Mouse (Mus musculus) hindbrain, embryonic 10.5 days (tissue): ENCODE measurements around the gene Cmip. TPM values are rescaled to one million over a fixed set of nuclear protein-coding genes. Genes with fewer than 3 reads are reported as not detected.

ENCODE experiments used
- DNase-seq: peaks from one replicate; pipeline ENCODE4 v3.0.0-alpha.2; 2017; ENCODE audit warnings: low spot score
- H3K27ac ChIP-seq: fragments of 300-500 bp; sonication (generic); 2 replicates; pipeline ENCODE4 v1.5.1; 2016; ENCODE audit warnings: mild to moderate bottlenecking, moderate library complexity
- H3K27me3 ChIP-seq: fragments of 300-500 bp; sonication (generic); 2 replicates; pipeline ENCODE4 v1.6.1; 2016; ENCODE audit warnings: mild to moderate bottlenecking; ENCODE audit not compliant: poor library complexity, insufficient read depth, severe bottlenecking
- H3K36me3 ChIP-seq: fragments of 300-500 bp; sonication (generic); 2 replicates; pipeline ENCODE4 v1.6.1; 2016; ENCODE audit warnings: mild to moderate bottlenecking, moderate library complexity
- H3K4me1 ChIP-seq: fragments of 300-500 bp; sonication (generic); replicated peaks from 2 replicates; pipeline ENCODE4 v1.6.1; 2016; ENCODE audit warnings: mild to moderate bottlenecking
- H3K4me3 ChIP-seq: fragments of 300-500 bp; sonication (generic); 2 replicates; pipeline ENCODE4 v1.5.1; 2016; ENCODE audit warnings: mild to moderate bottlenecking, moderate library complexity
- H3K9me3 ChIP-seq: fragments of 300-500 bp; sonication (generic); 2 replicates; pipeline ENCODE4 v1.6.1; 2016; ENCODE audit warnings: mild to moderate bottlenecking, moderate library complexity
- WGBS: fragments of 180-500 bp; shearing (Covaris S2); methylation state at CpG from one replicate; pipeline ENCODE4 v1.1.7; 2016; 5-methylcytosine and 5-hydroxymethylcytosine counted together
- polyA plus RNA-seq: library from polyadenylated mRNA; unstranded; fragments of >200 nt; fragmentation: Nextera tagmentation; extraction: Ambion mirVana; gene quantifications from 2 replicates; pipeline ENCODE4 v1.2.1, GENCODE M21; 2016

The Cmip gene
- 10.6 and 14.0 TPM in 2 replicates for polyA plus RNA-seq

- no peaks in the 10 kb centered on the region for H3K9me3 ChIP-seq
- peak within 1 kb of the TSS; percentile 97 for H3K27ac ChIP-seq
- peak within 1 kb of the TSS; percentile 97 for H3K4me3 ChIP-seq
- H3K27me3 ChIP-seq = peaks cover 5% of the 10 kb centered on the region; the same call in 1 of the 2 replicates
- peak; percentile 60 for DNase-seq
- WGBS = under 1% methylated on average over 50 of the region's 65 CpGs
- H3K36me3 ChIP-seq = no peaks in the 10 kb centered on the region
- H3K4me1 ChIP-seq = peaks cover 55% of the 10 kb centered on the region
Observed at GRCm38 (mm10) chr8:117257029-117257820, at the start of gene Cmip. Cmip (plus strand) TSS chr8:117257064.

- WGBS = 94% methylated on average over 12 of the region's 12 CpGs
Observed at GRCm38 (mm10) chr8:117209150-117209549, 47.7 kb upstream of the Cmip start.

GRCm38 (mm10) chr8:117212100-117212499 is 44.8 kb upstream of the Cmip start:
- Histone ChIP-seq H3K36me3 (peaks cover 57% of the 10 kb centered on the region), H3K27ac (no peak overlapping the region; the same call in 1 of the 2 replicates), H3K27me3 (no peaks in the 10 kb centered on the region), H3K4me1 (0 out of 2 replicates have a peak, but pooled peaks cover 15% of the 10 kb centered on the region), H3K4me3 (no peak overlapping the region), H3K9me3 (no peaks in the 10 kb centered on the region)
- WGBS = 93% methylated on average over 11 of the region's 11 CpGs
- DNase-seq = no peak

More at GRCm38 (mm10) chr8:117209150-117209549, 47.7 kb upstream of the Cmip start:
- no peak for DNase-seq
- peaks cover 58% of the 10 kb centered on the region for H3K36me3 ChIP-seq
- no peak overlapping the region for H3K4me3 ChIP-seq
- 0 out of 2 replicates have a peak, but pooled peaks cover 15% of the 10 kb centered on the region for H3K4me1 ChIP-seq
- no peaks in the 10 kb centered on the region for H3K27me3 ChIP-seq
- no peaks in the 10 kb centered on the region for H3K9me3 ChIP-seq
- H3K27ac ChIP-seq = no peak overlapping the region

- no peak for DNase-seq
- Histone ChIP-seq H3K9me3 (no peaks in the 10 kb centered on the region), H3K27ac (no peak overlapping the region), H3K4me1 (0 out of 2 replicates have a peak, but pooled peaks cover 6% of the 10 kb centered on the region), H3K4me3 (no peak overlapping the region), H3K36me3 (peaks cover 21% of the 10 kb centered on the region), H3K27me3 (no peaks in the 10 kb centered on the region)
- 97% methylated on average over 2 of the region's 2 CpGs for WGBS
Observed at GRCm38 (mm10) chr8:117217724-117218123, 39.1 kb upstream of the Cmip start.

GRCm38 (mm10) chr8:117222396-117222795 is 34.5 kb upstream of the Cmip start:
- Histone ChIP-seq H3K9me3 (no peaks in the 10 kb centered on the region), H3K4me3 (no peak overlapping the region), H3K4me1 (no peaks in the 10 kb centered on the region), H3K36me3 (0 out of 2 replicates have a peak, but pooled peaks cover 2% of the 10 kb centered on the region), H3K27ac (no peak overlapping the region), H3K27me3 (no peaks in the 10 kb centered on the region)
- DNase-seq = no peak
- 89% methylated on average over 6 of the region's 6 CpGs for WGBS

DNA sequence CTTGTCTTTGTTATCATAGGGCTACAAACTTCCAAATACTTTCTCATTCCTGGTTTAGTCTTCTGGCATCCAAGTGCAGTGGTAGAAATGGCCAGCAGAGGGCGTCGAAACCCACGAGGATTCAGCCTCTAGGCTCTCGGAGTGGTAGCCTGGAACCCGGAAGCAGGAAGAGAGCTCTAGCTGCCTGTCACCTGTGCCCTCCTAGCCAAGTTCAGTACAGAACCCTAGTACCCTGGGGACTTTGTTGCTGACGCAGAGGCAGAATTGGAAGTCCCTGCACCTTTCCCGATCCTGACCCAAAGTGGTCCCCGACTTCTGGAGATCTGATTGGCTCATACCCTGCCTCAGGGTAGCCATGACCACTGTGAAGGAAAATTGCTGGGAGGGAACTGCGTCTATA is 32.2 kb upstream of the Cmip start:
- H3K4me3 ChIP-seq = peak overlapping the region; percentile 40
- WGBS = 14% methylated on average over 9 of the region's 9 CpGs
- no peaks in the 10 kb centered on the region for H3K9me3 ChIP-seq
- H3K36me3 ChIP-seq = no peaks in the 10 kb centered on the region
- no peaks in the 10 kb centered on the region for H3K27me3 ChIP-seq
- H3K4me1 ChIP-seq = no peaks in the 10 kb centered on the region
- DNase-seq = peak; percentile 88
- H3K27ac ChIP-seq = peak overlapping the region; percentile 68; the same call in 1 of the 2 replicates

DNA sequence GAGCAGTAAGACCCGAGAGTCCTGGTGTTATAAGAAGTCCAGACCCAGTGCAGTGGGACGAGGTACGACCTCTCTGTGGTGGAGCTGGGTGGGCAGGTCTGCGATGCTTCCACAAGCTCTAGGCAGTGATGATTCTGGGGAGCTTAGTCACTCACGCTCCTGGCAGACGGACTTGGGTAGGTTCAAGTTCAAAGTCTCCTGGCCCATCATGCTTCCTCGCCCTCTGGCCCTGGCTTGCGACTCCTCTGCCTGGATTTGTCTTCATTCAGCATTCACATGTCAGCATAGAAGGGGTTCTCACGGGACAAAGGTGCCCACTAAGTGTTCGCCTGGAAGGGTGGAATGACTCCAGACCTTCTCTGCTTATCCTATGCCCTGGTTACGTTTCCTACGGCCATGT is 30.6 kb upstream of the Cmip start:
- no peaks in the 10 kb centered on the region for H3K36me3 ChIP-seq
- no peaks in the 10 kb centered on the region for H3K27me3 ChIP-seq
- H3K4me1 ChIP-seq = no peaks in the 10 kb centered on the region
- DNase-seq = no peak
- H3K27ac ChIP-seq = no peak overlapping the region
- H3K9me3 ChIP-seq = no peaks in the 10 kb centered on the region
- WGBS = 89% methylated on average over 12 of the region's 12 CpGs
- no peak overlapping the region for H3K4me3 ChIP-seq

DNA sequence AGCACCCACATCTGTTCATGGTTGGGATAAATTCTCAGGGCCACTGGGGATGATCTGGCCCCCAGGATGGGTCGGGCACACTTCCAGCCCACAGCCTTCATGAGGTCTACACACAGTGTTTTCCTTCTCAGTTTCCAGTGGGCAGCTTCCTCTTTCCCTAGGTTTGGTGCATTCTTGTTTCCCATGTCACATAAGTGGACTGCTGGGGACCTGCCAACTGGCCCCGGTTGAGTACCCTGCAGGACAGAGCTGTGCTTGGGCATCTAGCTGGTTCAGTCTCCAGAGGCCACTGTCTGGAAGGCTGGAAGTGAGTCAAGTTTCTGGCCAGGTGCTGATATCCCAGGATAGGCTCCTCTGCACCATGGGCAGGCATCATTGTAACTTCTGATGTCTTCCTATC is 29.5 kb upstream of the Cmip start:
- 92% methylated on average over 2 of the region's 2 CpGs for WGBS

GRCm38 (mm10) chr8:117233199-117233598 is 23.7 kb upstream of the Cmip start:
- H3K4me1 ChIP-seq = no peaks in the 10 kb centered on the region
- DNase-seq = no peak
- no peaks in the 10 kb centered on the region for H3K27me3 ChIP-seq
- WGBS = 85% methylated on average over 7 of the region's 7 CpGs
- H3K27ac ChIP-seq = no peak overlapping the region
- H3K36me3 ChIP-seq = no peaks in the 10 kb centered on the region
- no peak overlapping the region for H3K4me3 ChIP-seq
- H3K9me3 ChIP-seq = no peaks in the 10 kb centered on the region

More for the DNA sequence above, 29.5 kb upstream of the Cmip start:
- H3K9me3 ChIP-seq = no peaks in the 10 kb centered on the region
- H3K27ac ChIP-seq = no peak overlapping the region
- H3K36me3 ChIP-seq = no peaks in the 10 kb centered on the region
- H3K4me1 ChIP-seq = no peaks in the 10 kb centered on the region
- DNase-seq = no peak
- H3K27me3 ChIP-seq = no peaks in the 10 kb centered on the region
- H3K4me3 ChIP-seq = no peak overlapping the region

DNA sequence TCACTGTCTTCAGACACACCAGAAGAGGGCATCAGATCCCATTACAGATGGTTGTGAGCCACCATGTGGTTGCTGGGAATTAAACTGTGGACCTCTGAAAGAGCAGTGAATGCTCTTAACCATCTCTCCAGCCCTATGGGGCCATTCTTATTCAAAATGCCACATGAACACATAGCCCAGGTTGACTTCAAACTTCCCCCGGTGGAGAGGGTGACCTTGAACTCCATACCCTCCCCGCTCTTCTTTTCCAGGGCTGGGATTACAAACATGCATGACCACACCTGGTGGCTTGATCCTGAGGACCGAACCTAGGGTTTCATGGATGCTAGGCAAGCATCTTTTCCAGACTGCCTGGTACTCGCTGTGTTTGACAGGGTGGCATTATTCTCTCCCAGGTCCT is 20.3 kb upstream of the Cmip start:
- H3K36me3 ChIP-seq = no peaks in the 10 kb centered on the region
- DNase-seq = no peak
- no peak overlapping the region for H3K27ac ChIP-seq
- no peaks in the 10 kb centered on the region for H3K27me3 ChIP-seq
- no peaks in the 10 kb centered on the region for H3K9me3 ChIP-seq
- peaks cover 6% of the 10 kb centered on the region for H3K4me1 ChIP-seq
- 92% methylated on average over 4 of the region's 4 CpGs for WGBS
- H3K4me3 ChIP-seq = no peak overlapping the region

GRCm38 (mm10) chr8:117240326-117240725 is 16.5 kb upstream of the Cmip start:
- Histone ChIP-seq H3K4me1 (peaks cover 11% of the 10 kb centered on the region), H3K4me3 (no peak overlapping the region), H3K27me3 (no peaks in the 10 kb centered on the region)

DNA sequence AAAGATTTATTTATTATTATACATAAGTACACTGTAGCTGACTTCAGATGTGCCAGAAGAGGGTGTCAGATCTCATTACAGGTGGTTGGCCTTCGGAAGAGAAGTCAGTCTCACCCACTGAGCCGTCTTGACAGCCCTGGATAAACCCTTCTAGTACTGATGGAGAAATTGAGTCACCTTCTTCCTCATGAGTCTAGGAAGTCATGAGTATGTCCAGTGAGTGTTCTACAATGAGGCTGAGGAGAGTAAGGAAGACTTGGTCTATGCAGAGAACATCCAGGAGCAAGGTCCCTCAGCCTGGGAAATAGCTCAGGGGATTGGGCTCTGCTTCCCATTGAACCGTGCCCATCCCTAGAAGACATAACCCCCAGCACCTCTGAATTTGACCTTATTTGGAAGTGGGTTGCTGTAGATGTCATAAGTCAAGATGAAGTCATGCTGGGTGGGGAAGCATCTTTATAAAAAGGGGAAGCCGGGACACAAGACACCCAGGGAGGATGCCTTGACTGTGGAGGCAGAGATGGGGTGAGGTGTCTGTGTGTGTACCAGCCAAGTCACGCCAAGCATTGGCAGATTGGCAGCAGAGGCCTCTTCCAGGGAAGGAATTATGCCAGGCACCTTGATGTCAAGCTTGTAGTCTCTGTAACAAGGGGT is 15.9 kb upstream of the Cmip start:
- Histone ChIP-seq H3K4me1 (peaks cover 11% of the 10 kb centered on the region), H3K36me3 (no peaks in the 10 kb centered on the region), H3K27me3 (no peaks in the 10 kb centered on the region), H3K9me3 (no peaks in the 10 kb centered on the region), H3K4me3 (no peak overlapping the region), H3K27ac (0 out of 2 replicates have a peak overlapping the region, but pooled peaks have one; percentile 24)
- DNase-seq = no peak
- WGBS = 83% methylated on average over 5 of the region's 5 CpGs

More at GRCm38 (mm10) chr8:117240326-117240725, 16.5 kb upstream of the Cmip start:
- Histone ChIP-seq H3K27ac (no peak overlapping the region), H3K36me3 (no peaks in the 10 kb centered on the region), H3K9me3 (no peaks in the 10 kb centered on the region)
- no peak for DNase-seq
- WGBS = 86% methylated on average over 5 of the region's 5 CpGs

- 26% methylated on average over 3 of the region's 3 CpGs for WGBS
- H3K36me3 ChIP-seq = no peaks in the 10 kb centered on the region
- H3K27ac ChIP-seq = no peak overlapping the region
- H3K4me1 ChIP-seq = peaks cover 11% of the 10 kb centered on the region
- no peak overlapping the region for H3K4me3 ChIP-seq
- no peaks in the 10 kb centered on the region for H3K27me3 ChIP-seq
- DNase-seq = no peak
- no peaks in the 10 kb centered on the region for H3K9me3 ChIP-seq
Observed at GRCm38 (mm10) chr8:117241848-117242247, 15.0 kb upstream of the Cmip start.
